Mouse (Mus musculus) lung, postnatal 10 days (tissue): ENCODE results near the gene Snupn.
"Not testable (repeated sequence)": the region's sequence is repeated elsewhere in the genome, so short reads cannot be mapped to it uniquely, and the experiment has no call there.

ENCODE experiments used
- DNase-seq: peaks from one replicate; pipeline ENCODE4 v3.0.0; 2021

The Snupn gene

DNA sequence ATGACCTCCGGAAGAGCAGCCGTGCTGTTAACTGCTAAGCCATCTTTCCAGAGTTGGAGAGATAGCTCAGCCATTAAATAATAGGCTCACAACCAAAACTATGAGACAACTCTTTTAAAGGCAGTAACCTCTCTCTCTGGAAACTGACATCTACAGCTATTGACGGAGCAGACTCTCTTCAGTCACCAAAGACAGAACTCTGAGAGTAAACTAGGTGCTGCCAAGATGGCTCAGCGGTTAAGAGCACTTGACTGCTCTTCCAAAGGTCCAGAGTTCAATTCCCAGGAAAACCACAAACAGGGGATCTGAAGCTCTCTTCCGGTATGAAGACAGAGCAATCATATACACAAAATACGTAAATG, 13.8 kb upstream of the Snupn start:
- DNase-seq: peak; percentile 30

DNA sequence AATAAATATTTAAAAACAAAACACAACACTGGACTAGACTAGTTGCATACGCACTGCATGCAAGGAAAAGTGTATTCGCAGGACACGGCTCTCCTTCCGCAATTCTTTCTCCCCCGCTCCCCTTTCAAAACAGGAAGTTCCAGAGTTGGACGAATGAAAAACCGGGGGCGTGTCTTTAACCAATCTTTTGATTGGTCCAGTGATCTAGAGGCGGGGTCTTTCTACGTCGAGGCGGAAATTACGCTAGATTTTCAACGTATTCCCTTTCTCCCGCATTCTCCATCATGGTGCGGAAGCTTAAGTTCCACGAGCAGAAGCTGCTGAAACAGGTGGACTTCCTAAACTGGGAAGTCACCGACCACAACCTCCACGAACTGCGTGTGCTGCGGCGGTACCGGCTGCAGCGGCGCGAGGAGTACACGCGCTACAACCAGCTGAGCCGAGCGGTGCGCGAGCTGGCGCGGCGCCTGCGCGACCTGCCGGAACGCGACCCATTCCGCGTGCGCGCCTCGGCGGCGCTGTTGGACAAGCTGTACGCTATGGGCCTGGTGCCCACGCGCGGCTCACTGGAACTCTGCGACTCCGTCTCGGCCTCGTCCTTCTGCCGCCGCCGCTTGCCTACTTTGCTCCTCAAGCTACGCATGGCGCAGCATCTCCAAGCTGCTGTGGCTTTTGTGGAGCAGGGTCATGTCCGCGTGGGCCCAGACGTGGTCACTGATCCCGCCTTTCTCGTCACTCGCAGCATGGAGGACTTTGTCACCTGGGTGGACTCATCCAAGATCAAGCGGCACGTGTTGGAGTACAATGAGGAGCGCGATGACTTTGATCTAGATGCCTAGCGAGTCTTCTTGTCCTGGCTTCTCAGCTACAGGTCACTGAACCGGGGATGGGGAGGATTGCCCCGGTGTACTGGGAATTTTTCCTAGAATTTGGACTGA, 13.2 kb upstream of the Snupn start, which contains the start of gene Imp3:
Imp3 (plus strand) TSS at position 253 of the 938 bp plus-strand sequence.
- peak; percentile 97 for DNase-seq

DNA sequence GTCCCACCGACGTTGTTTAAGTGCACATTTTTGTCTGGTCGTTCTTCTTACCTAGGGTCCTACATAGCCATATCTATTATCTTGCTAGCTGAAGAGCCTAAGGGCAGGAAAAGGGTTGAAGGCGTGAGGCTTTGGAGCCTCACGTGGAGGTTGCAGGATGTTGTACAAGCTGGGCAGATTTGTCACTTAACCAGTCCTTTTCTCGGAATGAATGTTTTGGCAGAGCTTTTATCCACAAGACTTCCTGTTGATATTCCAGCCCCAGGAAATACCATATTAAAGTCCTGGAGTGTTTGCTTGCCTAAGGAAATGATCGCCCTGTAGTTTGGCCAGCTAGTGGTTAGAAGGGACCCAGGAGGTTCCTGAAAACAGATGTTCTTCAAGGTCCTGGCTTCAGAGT, 12.3 kb upstream of the Snupn start:
- DNase-seq: peak; percentile 49

DNA sequence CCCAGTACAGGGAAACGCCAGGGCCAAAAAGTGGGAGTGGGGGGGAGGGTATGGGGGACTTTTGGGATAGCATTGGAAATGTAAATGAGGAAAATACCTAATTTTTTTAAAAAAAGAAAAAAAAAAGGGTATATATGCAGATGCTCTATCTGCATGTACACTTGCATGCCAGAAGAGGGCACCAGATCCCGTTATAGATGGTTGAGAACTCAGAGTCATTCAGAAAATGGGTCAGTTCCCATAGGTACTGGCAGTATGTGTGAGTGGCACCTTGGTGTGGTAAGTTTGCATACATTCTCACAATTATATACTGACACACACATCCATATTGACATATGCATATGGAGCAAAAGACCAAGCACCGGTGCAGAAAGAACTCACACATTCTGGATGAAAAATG, 3.2 kb upstream of the Snupn start:
- peak; percentile 70 for DNase-seq

DNA sequence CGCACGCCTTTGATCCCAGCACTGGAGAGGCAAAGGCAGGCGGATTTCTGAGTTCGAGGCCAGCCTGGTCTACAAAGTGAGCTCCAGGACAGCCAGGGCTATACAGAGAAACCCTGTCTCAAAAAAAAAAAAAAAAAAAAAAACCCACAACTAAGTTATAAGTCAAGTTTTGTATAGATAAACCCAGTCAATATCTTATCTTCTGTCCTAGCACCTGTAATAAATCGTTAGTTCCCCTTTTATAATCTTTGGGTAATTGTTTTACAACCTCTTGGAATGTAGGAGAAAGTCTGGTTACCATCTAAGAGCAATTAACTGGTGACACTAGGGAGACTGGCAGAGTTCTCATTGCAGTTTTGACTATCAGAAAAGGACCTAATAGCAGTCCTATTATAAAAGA, 2.0 kb upstream of the Snupn start:
- DNase-seq: not testable (repeated sequence)

DNA sequence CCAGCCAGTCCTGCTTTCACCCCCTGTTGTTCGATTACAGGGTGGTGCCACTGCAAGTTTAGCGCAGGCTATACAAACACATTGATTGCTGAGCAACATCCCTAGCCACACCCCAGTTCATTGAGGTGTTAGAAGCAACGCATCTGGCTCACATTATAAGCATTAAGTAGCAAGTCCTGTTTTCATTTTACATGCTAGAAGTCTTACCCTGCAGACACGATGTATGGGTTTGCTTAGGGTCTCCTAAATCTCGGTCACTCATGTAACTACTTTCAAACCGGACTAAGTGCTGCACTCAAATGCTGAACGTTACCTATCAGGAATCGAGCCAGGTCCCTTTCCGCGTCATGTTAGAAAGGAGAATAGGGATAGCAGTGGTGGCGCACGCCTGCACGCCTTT, 911 bp upstream of the Snupn start:
- peak; percentile 9 for DNase-seq

DNA sequence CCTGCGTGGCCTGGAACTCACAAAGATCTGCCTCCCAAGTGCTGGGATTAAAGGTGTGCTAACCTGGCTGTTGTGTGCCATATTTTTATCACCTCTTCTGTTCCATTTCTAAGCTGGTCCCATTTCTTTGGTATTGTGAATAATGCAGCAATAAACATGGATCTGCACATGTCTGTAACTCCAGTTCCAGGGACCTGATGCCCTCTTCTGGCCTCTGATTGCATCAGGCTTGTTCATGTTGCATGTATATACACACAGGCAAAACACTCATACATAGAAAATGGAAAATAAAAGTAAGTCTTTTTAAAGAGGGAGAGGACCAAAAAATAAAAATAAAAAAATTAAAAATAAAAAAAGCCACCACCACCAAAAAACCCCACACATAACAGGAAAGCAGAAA, 2.9 kb downstream of the Snupn start:
- peak; percentile 10 for DNase-seq

DNA sequence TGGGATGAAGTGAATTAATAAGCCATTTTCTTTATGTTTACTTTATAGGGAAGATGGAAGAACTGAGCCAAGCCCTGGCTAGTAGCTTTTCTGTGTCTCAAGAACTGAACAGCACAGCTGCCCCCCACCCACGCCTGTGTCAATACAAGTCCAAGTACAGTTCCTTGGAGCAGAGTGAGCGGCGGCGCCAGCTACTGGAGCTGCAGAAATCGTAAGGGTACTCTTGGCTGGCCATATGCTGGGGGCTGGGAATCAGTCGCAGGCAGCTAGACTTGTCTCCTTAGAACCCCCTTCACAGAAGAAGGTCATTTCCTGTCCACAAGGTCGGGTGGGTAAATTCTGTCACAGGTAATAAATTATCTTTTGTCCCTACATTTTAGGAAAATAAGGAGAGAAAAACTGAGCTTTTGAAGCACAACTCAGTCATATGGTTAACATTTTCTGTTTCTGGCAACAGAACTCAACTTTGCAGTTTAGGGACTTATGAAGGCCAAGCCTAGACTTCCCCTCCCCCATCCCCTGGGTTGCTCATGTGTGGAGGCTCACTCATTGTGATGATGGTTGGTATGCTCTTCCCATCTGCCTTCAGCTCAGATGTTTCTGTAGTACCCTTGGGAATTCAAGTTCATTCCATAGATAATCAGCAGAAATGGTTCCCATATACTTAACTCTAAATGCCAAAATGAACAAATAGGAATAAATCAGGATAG, 6.4 kb downstream of the Snupn start:
- peak; percentile 50 for DNase-seq

DNA sequence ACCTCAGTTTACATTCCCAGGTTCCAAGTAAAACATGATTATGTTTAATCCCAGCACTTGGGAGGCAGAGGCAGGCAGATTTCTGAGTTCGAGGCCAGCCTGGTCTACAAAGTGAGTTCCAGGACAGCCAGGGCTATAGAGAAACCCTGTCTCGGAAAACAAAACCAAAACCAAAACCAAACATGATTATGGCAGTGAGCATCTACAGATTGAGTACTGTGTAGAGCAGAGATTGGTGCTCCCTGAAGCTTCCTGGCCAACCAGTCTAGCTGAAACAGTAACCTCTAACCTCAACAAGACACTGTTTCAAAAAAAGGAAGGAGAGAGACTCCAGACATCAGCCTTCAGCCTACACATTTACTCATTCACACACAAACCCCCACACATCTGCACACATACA, 8.0 kb downstream of the Snupn start:
- no peak for DNase-seq

DNA sequence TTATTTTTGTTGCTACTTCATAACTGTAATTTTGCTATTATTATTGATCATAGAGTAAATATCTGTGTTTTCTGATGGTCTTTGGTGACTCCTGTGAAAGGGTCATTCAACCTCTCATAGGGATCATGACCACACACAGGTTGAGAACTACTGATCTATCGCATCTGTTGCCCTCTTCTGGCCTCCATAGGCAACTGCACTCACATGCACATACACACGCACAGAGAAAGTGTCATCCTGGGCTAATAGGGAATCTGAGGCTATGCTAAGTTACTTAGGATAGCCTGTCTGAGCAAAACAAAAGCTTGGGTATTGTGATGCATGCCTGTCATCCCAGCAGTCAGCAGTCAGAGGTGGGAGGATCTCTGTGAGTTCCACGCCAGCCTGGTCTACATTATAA, 10.9 kb downstream of the Snupn start:
- DNase-seq: no peak

DNA sequence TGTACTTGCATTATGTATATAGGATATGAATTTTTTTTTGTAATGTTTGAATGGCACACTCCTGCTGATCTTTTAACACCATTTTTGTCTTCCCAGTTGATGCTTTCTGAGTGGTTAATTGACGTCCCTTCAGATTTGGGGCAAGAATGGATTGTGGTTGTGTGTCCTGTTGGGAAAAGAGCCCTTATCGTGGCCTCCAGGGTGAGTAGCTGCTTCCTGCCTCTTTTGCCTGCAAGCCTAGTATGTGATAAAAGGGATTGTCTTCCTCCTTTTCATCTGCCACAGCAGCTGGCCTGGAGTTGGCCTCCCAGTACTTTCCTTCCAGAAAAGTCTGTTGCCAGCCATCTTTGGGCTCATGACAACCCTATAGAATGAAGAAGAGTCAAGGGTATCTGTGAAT, 19.5 kb downstream of the Snupn start:
- DNase-seq: no peak

DNA sequence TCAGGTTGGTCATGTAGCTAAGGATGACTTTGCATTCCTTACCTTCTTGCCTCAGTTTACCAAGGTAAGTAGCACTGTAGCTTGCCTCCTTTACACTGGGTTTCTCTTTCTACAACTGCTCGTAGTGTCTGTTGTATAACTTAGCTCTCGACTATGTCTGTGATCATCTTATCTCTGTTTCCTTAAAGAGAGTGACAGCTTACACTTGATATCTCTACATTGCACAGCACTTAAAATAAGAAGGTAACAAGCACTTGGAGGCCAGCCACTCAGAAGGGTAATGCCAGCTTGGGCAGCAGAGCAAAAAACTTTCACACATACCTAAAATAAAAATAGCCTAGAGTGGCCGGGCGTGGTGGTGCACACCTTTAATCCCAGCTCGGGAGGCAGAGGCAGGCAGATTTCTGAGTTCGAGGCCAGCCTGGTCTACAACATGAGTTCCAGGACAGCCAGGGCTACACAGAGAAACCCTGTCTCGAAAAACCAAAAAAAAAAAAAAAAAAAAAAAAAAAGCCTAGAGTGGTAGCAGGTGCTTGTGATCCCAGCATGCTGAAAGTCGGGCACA, 23.4 kb downstream of the Snupn start:
- DNase-seq: no peak

DNA sequence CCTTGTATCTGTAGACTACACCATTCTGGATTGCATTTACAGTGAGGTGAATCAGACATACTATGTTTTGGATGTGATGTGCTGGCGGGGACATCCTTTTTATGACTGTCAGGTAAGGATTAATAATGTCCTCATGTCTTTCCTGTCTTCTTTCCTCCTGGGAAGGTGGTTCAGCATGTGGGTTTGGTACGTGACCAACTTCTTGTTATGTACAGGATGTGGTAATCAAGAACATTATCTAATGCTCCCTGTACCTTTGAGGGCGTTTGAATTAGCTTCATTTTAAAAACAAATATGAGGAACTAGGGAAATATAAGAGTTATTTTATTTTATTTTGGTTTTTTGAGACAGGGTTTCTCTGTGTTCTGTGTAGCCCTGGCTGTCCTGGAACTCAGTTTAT, 24.5 kb downstream of the Snupn start:
- DNase-seq: no peak

DNA sequence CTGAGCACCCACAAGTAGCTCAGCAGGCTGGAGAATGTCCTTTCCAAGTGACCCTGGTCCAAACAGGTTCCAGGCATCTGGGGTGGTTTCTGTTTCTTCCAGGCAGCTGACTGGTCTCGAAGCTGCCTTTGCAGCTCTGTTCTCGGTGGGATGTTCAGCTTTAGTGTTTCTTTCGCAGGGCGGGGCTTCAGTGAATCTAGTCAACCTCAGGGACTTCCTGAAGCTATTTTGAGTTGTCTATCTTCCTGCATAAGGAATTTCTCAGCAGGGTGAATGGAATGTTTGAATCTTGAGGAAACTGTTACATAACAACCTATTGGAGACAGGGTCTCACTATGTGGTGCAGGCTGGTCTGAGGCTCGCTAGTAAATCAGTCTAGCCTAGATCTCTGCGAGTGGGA, 29.5 kb downstream of the Snupn start:
- DNase-seq: no peak

DNA sequence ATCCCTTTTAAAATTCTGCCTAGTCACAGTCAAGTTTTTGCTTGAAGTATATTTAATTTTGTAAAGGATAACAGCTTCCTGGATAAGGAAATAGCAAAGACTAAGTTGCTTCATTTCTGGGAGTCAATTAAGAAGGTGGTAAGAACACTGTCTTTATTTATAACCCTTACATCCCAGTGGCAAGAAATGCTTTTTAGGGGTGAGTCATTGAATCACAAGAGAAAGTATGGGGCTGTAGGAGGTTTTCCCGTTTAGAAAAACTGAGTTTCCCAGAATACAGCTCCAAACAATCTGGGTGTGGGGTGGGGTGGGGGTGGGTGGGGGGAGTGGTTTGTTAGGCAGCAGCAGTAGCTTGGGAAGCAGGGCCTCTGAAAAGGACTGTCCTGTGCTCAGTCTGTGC, 30.8 kb downstream of the Snupn start:
- DNase-seq: no peak

DNA sequence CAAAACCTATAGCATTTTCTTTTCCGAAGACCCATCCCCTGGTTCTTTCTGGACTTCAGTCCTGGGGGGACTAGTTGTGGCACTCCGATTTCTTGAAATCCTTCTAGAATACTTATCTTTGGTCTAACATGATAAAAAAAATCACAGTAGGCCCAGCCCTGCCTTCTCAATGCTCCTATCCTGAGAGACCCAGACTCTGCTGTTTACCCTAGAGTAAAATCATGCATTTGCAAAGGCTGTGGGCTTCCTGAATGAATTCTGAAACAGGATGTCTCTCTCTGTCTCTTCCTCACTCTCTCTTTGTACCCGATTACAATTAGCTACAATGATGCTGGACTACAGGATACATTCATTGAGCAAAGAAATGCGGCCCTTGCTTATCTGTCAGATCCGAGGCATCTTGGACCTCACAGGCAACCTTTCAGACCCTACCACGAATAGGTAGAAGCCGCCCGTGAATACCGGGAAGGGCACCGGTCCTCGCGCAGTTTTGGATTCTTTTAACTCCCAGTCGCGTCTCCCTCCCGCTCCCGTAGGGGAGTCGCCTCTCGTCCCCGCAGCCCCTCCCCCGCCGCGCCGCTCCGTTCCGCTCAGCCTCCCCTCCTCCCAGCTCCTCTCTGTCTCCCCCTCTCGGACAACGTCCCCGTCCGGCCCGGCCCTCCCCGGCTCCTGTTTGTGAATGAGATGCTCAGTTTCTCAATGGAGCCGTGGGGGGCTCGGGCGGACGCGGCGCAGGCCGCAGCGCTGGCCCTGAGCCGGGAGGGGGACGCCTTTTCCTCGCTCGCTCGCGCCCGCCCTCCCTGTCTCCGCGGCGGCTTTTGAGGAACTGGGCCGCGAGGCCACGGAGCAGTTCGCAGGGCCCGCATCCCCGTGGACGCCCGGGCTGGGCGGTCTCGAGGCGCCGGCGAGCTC, 43.9 kb downstream of the Snupn start, which contains the start of gene Ptpn9:
Ptpn9 (plus strand) TSS at position 638 of the 912 bp plus-strand sequence.
- DNase-seq: peak; percentile 96

DNA sequence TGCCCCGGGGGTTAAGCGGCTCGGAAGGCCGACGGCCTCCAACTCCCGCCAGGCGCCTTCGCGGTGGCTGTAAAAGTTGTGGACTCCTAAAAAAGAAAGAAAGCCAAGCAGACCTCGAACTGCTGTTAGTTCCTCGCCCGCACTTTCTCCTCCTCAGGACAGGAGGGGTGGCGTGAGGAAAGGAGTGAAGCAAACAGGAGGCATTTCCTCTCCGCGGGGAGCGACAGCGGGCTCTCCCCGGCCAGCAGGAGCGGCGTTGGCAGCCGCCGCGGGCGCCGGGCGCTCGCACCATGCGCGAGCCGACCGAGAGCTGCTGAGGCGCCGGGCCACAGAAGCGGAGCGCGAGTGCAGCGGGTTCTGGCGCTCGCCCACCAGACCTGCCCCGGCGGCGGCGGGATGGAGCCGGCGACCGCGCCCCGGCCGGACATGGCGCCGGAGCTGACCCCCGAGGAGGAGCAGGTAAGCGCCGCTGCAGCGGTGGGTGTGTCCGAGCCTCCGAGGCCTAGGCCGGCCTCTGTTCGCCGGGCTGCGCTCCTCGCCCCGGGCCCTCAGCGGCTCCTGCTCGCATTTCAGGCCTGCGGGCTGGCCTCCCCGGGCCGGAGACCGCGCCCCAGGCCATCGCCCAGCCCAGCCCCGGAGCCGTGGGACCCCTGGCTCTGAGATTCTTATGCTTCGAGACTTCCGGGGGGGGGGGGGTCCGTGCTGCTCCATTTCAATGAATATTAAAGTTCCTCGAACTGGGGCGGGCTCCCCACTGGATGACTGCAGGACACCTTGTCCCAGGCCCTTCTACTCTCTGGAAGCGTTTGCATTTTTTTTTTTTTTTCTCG, 44.7 kb downstream of the Snupn start:
- DNase-seq: peak; percentile 65

DNA sequence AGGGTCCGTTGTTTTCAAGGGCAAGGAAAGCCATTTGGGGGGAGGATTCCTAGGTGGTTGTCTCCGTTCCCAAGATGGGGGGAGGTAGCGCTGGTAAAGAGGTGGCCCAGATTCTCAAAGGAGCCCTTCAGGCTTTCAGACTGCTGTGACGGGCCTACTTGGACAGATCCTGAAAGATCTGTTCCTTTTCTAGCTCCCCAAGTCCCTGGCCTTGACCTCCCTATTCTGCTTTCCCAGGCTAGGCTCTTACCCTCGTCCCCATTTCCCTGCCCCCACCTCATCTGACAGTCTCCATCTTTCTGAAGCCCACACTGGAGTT, 45.3 kb downstream of the Snupn start:
- DNase-seq: peak; percentile 20

DNA sequence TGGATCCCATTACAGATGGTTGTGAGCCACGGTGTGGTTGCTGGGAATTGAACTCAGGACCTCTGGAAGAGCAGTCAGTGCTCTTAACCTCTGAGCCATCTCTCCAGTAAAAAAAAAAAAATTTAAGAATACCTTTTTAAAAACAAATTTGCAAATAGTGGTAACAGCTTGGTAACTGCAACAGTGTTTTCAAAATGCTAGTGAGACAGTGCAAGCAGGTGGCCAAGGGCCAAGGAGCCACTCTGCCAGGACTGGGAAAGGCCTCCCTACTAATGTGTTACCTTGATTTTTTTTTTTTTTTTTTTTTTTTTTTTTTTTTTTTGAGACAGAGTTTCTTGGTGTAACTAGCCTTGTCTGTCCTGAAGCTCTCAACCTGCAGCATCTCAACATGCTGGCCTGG, 46.5 kb downstream of the Snupn start:
- DNase-seq: not testable (repeated sequence)

DNA sequence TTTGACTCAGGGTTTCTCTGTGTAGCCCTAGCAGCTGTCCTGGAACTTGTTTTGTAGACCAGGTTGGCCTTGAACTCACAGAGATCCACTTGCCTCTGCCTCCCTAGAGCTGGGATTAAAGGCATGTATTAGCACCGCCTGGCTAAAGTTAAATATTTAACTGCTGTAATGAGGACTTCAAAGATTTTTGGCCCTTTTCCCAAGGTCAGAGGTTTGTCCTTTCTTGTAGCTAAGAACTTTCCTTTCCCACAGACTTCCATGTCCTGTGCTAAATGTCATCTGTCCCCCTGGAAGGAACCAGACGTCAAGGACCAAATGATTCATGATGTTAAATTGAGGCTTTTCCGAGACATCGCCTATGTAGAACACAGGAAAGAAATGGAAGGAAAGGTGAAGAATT, 52.3 kb downstream of the Snupn start:
- DNase-seq: no peak

DNA sequence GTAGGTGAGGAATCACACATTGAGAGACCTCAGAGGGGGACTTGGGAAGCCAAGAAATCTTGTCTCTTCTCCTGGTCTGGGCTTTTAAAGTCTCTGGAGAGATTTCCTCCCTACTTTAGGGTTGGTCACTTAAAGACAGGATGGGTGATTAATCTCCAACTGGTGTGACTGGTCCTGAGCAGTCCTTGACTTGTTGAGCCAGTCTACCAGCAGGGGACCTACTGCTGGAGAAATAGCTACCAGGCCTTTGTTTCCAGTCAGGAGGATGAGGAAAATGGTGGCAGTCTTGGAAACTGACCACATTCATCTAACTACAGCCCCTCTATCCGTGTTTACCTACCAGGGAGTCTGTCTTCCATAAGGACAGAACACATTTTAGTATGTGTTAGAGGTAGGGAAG, 61.7 kb downstream of the Snupn start:
- no peak for DNase-seq

DNA sequence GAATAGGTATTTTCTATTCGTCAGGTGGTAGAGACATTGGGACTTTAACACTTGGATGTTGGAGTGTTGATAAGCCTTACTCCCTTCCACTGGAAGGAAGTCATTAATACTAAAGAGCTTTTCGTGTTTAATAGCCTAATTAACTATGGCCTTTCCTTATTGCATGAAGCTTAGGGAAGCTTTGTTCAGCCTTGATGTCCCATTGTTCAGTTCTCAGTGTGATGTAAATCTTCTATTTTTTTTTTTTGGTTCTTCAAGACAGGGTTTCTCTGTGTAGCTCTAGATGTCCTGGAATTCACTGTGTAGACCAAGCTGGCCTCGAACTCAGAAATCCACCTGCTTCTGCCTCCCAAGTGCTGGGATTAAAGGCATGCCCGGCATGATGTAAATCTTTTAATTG, 62.2 kb downstream of the Snupn start:
- no peak for DNase-seq
